Mouse (Mus musculus) v-Abl transformed pro-B cells (cell line): ENCODE data around the gene Dhx35.

Experiments used
- in situ Hi-C, 2 experiments: fragments of 400-800 bp; cut with MboI; formaldehyde crosslinking; loops; one replicate each; pipeline ENCODE4 v1.15.1; 2025; ENCODE audit not compliant: unreplicated experiment in 2 of 2

The Dhx35 gene

DNA sequence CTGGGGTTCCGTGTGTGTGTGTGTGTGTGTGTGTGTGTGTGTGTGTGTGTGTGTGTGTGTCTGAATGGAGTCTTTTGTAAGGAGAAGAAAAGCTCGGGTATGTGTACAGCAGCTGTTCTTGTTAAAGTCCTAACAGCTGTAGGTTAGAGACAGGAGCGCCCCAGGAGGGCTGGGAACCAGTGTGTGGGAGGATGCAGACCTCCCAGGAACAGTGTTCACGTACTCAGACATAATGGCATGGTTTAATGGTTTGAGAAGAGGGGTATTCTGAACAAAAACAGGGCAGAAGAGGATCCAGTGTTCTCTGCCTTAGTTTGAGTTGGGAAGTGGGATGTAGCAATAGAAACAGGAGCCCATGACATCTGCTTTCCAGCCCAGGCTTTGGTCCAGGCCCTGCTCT lies 4.7 kb downstream of the Dhx35 start:
- in situ Hi-C loops = no loop called here

- in situ Hi-C loops = no loop called here
These were observed 6.2 kb downstream of the Dhx35 start for GRCm38 (mm10) chr2:158800788-158801187.

DNA sequence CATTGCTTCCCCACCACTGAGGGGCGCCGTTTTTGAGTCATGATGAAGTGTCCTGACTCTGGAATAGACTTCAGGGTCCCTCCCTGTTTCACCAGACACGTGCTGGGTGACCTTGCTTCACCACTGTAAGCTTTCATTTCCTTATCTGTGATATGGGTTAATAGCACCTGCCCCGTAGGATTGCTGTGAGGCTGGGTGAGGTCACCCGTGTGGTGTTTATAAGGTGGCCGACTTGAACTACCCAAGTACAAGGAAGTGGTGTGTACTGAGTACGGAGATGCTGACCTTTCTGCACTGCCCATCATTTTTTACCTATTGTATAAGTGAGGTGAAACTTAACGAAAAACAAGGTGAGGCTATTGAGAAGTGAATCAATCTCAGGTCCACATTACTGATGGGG lies 9.0 kb downstream of the Dhx35 start:
- in situ Hi-C loops = no loop called here

DNA sequence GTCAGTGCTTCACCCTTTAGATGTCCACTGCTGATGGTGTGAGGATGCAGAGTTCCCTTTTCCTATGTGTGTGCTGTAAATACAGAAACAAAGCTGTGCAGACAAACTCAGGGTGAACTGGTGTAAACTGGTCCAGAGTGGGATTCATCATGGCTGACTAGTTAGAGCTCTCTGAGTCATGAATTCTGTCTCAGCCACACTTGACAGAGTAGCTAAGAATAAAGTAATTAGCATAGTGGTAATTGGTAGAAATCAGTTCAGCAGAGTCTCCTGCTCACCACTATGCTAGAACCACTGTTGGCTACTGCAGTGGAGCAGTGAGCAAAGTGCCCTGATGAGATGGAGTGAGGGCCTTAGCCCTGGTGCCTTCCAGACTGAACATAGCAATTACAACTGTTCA lies 21.1 kb downstream of the Dhx35 start:
- in situ Hi-C loops = no loop called here

- in situ Hi-C loops = no loop called here
These were observed 21.6 kb downstream of the Dhx35 start for GRCm38 (mm10) chr2:158816239-158816638.

- in situ Hi-C loops = no loop called here
These were observed 23.1 kb downstream of the Dhx35 start for GRCm38 (mm10) chr2:158817708-158818107.

- in situ Hi-C loops = no loop called here
These were observed 33.5 kb downstream of the Dhx35 start for GRCm38 (mm10) chr2:158828124-158828523.

DNA sequence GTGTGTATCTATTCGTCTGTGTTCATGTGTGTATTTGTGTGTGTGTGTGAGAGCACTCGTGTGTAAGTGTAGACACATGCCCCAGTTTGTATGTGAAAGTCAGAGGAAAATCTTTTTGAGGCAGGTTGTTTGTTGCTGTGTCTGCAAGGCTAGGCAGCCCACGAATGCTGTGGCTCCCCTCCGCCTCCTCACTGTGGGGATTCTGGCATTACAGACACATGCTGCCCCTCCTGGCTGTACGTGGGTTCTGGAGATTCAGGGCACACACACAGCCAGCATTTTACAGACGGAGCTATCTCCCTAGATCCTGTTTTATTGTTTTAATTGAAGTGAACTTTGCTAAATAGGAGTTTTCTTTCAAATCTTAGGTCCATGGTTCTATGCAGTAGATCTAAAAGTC lies 35.1 kb downstream of the Dhx35 start:
- in situ Hi-C loops = no loop called here

- in situ Hi-C loops = no loop called here
These were observed 38.6 kb downstream of the Dhx35 start for GRCm38 (mm10) chr2:158833221-158833620.

DNA sequence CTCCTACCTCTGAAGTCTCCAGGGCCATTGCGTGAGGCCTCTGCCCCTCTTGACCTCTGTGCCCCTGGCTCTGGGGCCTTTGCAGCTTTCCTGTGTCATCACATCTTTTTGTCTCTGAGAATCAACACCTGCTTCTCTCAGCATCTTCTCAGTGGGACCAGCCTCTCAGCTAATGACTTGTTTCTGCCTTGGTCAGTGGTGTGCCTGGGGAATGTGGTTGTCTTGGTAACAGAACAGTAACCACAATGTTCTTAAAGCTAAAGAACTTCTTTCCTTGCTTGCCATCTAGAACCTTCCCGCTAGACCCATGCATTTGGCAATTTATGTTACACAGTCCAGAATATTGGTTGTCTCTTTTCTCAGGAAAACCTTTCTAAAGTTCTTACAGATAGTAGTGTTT lies 39.0 kb downstream of the Dhx35 start:
- in situ Hi-C loops = no loop called here

DNA sequence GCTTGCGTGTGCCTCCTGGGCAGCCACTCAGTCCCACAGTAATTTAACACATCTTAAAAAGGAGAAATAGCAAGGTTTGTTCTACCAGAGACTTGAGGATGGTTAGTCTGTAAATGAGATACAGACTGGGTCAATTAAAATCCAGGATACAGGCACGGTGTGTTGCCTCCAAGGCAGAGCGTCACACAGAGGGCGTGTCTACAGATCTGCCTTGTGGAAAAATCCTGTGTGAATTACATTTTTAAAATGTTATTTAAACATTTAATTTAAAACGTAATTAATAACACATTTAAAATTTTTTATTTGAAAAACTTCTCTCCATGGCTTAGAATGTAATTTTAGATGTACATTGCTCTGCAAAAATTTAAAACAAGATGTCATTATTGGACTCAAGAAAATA lies 48.7 kb downstream of the Dhx35 start:
- in situ Hi-C loops = no loop called here

- in situ Hi-C loops = no loop called here
These were observed 50.4 kb downstream of the Dhx35 start for GRCm38 (mm10) chr2:158845031-158845430.

DNA sequence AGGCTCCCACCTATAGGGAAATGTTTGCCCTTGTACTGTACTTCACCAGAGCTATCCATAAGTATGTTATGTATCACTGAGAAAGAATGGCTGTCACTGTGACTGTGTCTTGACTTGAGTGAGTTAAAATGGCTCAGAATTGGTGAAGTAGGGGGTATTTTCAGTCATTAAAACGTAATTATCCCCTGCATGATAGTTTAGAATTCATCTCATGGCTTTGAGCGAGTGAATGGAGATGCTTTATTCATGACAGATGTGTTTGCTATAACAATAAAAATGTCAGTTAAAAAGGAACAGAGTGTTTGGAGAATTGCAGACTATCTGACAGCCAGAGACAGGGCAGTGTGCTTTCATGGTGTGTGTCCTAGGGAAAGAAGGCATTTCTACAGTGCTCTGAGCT lies 51.6 kb downstream of the Dhx35 start:
- in situ Hi-C loops = no loop called here

DNA sequence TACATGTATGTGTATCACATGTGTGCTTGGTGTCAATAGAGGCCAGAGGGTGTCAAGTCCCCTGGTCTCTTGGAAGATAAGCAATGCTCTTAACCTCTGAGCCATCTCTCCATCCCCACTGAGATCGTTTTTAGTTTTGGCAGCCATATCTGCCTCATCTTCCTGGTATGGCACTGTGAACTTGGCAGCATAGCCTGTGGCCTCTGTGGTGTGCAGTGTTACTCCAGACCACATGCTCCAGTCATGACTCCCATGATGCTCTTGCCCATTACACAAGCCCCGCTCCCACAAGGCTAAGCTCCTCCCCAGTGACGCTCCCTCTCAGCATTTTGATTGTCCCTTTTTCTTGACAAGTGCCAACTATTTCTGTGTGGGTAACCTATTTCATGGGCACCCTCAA lies 53.4 kb downstream of the Dhx35 start:
- in situ Hi-C loops = no loop called here

GRCm38 (mm10) chr2:158849416-158849815 lies 54.8 kb downstream of the Dhx35 start:
- in situ Hi-C loops = no loop called here

GRCm38 (mm10) chr2:158852579-158852978 lies 58.0 kb downstream of the Dhx35 start:
- in situ Hi-C loops = loop anchor here in 1 of 2 experiments (5.0 to 25.0 kb wide), 3 partner anchors 85 to 1860 kb away; partner anchors contain the start of gene Fam83d

DNA sequence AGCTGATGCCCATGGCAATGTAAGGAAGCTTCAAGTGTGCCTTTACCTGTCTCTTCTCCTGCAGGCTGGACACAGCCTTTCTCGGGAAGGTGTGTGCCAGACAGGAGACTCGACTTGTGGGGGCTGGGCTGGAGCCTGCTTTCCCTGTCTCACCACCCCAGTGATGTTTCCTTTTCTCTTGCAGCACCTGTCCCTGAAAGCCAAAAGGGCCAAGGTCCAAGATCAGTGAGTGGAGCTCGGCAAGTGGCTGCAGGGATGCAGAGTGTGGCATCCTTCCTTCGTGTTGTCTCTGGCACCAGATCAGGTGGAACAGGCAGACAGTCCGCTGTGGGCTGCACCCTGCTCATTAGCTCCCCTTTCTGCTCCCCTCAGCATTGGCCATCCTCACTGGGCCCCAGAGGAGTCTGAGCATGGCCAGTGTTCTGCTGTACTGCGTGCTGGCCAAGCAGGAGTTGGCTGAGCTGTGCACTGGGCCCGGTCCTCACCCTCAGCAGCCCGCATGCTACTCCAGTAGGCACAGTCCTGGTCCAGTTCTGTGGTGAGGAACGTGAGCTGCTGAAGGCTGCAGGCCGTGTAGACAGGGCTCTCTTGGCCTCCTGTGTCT lies 62.4 kb downstream of the Dhx35 start:
- in situ Hi-C loops = loop anchor here (5.0 to 25.0 kb wide), 3 partner anchors 205 to 1855 kb away; no protein-coding TSS in a partner anchor

GRCm38 (mm10) chr2:158857579-158857978 lies 63.0 kb downstream of the Dhx35 start:
- in situ Hi-C loops = loop anchor here (5.0 to 25.0 kb wide), 3 partner anchors 205 to 1855 kb away; no protein-coding TSS in a partner anchor

DNA sequence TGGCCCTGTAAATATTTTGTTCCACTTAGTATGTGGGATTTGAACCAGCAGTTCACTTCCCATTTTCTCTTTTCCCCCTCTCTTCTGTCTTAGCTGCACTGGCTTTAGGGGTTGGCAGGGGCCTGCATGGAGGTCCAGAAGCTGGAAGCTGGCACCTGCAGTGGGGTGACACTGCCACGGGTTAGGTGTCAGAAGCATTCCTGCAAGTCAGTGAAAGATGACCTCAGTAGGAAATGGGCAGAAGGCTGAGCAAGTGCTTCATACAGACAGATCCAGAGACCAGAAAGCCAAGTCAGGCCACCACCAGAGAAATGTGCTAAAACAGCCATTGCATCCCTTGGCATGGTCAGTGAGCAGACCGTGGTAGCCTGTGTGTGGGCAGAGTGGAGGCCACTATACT lies 66.5 kb downstream of the Dhx35 start:
- in situ Hi-C loops = loop anchor here (5.0 to 25.0 kb wide), 5 partner anchors 94 to 1851 kb away; partner anchors contain the start of genes Fam83d (in 1 of the 2) and Snhg11 (in 1 of the 2)

DNA sequence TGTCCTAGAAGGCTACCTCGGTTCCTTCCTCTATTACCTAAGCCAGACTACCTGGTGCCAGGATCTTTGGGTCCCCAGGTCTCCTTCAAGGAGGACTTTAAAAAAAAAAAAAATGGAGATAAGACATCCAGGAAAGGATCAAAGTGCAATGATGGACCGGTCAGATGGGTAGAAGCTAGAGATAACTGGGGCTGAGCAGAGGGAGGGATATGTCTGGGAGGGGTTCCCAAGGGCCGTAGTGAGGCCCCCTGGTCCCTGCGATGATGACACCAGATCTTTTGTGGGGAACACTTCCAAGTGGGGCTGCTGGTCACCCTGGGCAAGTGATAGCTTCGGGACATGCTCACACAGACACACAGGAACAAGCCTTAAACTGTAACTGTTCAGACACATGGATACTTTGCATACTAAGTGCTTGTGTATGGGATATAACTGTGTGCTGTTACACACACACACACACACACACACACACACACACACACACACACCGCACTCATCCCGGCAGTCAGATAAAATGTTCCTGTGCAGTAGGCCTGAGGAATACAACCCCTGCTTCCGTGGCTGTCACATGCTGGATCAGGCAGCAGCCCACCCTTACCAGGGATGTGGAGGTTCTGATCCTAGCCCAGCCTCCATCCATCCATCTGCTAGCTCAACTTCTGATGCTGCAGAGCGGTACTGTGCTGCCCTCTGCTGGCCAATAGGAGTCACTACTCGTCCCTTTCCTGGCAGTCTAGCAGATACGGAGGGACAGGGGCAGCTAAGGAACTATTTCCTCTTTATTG lies 68.9 kb downstream of the Dhx35 start:
- in situ Hi-C loops = loop anchor here (5.0 to 25.0 kb wide), 5 partner anchors 96 to 1849 kb away; partner anchors contain the start of genes Fam83d (in 1 of the 2) and Snhg11 (in 1 of the 2)

GRCm38 (mm10) chr2:158864126-158864458 lies 69.5 kb downstream of the Dhx35 start:
- in situ Hi-C loops = loop anchor here (5.0 to 25.0 kb wide), 5 partner anchors 97 to 1848 kb away; partner anchors contain the start of genes Fam83d (in 1 of the 2) and Snhg11 (in 1 of the 2)

DNA sequence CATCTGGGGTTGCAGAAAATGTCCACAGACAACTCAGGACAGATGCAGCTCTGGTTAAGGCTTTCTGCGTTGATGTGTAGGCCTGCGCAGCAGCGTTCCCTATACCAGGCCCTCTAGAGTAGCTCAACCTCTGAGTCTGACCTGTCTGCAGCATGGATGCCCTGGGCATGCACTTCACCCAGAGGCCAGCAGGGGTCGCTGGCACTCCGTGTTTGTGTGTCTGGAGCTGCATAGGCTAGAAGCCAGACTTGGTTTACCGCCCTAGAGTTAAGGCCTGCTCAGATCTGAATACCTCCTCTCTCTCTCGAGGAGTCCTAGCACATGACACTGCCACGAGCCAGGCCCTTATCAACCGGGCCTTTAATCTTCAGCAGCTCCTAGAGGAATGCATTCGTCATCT lies 70.8 kb downstream of the Dhx35 start:
- in situ Hi-C loops = loop anchor here (5.0 to 25.0 kb wide), 4 partner anchors 228 to 1847 kb away; no protein-coding TSS in a partner anchor
